Mouse (Mus musculus): ENCODE measurements around the gene Spz1.

- TF ChIP-seq CTCF (conservative IDR thresholded peaks at IDR 0.05; ENCODE audit: low read length) (no peak), NANOG (IDR thresholded peaks at IDR 0.05; ENCODE audit: borderline replicate concordance, low read length) (no peak)
Observed at GRCm38 (mm10) chr13:92533801-92534200, 42.2 kb downstream of the Spz1 start.
